ENCODE assay signal across 9 mouse cellular contexts in genomic region chr16:63863181-63863580, GRCm38 (mm10). TPM values are rescaled to one million over a fixed set of nuclear protein-coding genes. Genes with fewer than 3 reads are reported as not detected.
DNase-seq lines count a peak whose midpoint lies in the region; ATAC-seq and TF ChIP-seq lines count a peak whose summit lies in the region.
"Had no signal": no experiment of that assay in that cellular context is flagged by ENCODE, and none has a peak within 500 bp of the region (broad histone marks: within the 10 kb centered on the region; RNA-seq: fewer than 3 reads in every experiment).

No protein-coding gene starts in this region.

- peaks cover 9% of the 10 kb centered on the region; the same call in 1 of the 2 replicates for H3K4me1 ChIP-seq in heart, embryonic 15.5 days (replicated peaks)
- H3K4me1 ChIP-seq in heart, adult 2 months (ENCODE audit: control insufficient read depth, insufficient read depth, low read length): no peaks in the 10 kb centered on the region
- peaks cover 4% of the 10 kb centered on the region; the same call in 1 of the 2 replicates for H3K4me1 ChIP-seq in forebrain, embryonic 12.5 days
- H3K4me1 ChIP-seq in limb, embryonic 10.5 days: peaks cover 32% of the 10 kb centered on the region

- no peaks in the 10 kb centered on the region for H3K9me3 ChIP-seq in heart, embryonic 15.5 days (replicated peaks)
- H3K9me3 ChIP-seq in forebrain, embryonic 12.5 days: no peaks in the 10 kb centered on the region
- no peaks in the 10 kb centered on the region for H3K9me3 ChIP-seq in limb, embryonic 10.5 days (replicated peaks)

- peak overlapping the region; percentile 40; the same call in 1 of the 2 replicates for H3K9ac ChIP-seq in heart, embryonic 15.5 days
- H3K9ac ChIP-seq in heart, adult 2 months (ENCODE audit: low read depth, low read length): no peak overlapping the region
- H3K9ac ChIP-seq in forebrain, embryonic 12.5 days: peak overlapping the region; percentile 41

- no peak overlapping the region for H3K27ac ChIP-seq in heart, embryonic 15.5 days
- H3K27ac ChIP-seq in heart, adult 2 months: no peak overlapping the region
- peak overlapping the region; percentile 72 for H3K27ac ChIP-seq in forebrain, embryonic 12.5 days
- H3K27ac ChIP-seq in limb, embryonic 10.5 days: no peak overlapping the region

- intact Hi-C loops in heart, adult 2 months (cut with DNase I): no loop called here

- WGBS in heart, embryonic 15.5 days: 5% methylated on average over 12 of the region's 12 CpGs
- 21% methylated on average over 12 of the region's 12 CpGs for WGBS in heart, adult 2 months
- under 1% methylated on average over 12 of the region's 12 CpGs for WGBS in forebrain, embryonic 12.5 days
- under 1% methylated on average over 12 of the region's 12 CpGs for WGBS in limb, embryonic 10.5 days

- H3K27me3 ChIP-seq in heart, embryonic 15.5 days: no peaks in the 10 kb centered on the region
- peaks cover 2% of the 10 kb centered on the region; the same call in 1 of the 2 replicates for H3K27me3 ChIP-seq in heart, adult 2 months (ENCODE audit: control insufficient read depth, insufficient read depth, low read length)
- H3K27me3 ChIP-seq in forebrain, embryonic 12.5 days: peaks cover 13% of the 10 kb centered on the region
- peaks cover 58% of the 10 kb centered on the region for H3K27me3 ChIP-seq in limb, embryonic 10.5 days (ENCODE audit: low read depth, poor library complexity, severe bottlenecking)
- H3K27me3 ChIP-seq: CH12.LX had no signal

- TF ChIP-seq POLR2A in heart, adult 2 months (IDR thresholded peaks at IDR 0.05; ENCODE audit: insufficient read depth, low read depth, low read length): no peak

- no peak for TF ChIP-seq CTCF in heart, adult 2 months (IDR thresholded peaks at IDR 0.05)

- no peak for DNase-seq in heart, adult 2 months
- peak; percentile 24 for DNase-seq in cerebellum, adult 11 months
- DNase-seq in limb, embryonic 10.5 days (ENCODE audit: low spot score): peak; percentile 66
- peak; percentile 64 for DNase-seq in retina, embryonic 14.5 days (ENCODE audit: low spot score)
- no peak for DNase-seq in ovary, postnatal 36 days (ENCODE audit: low spot score)
- no peak for DNase-seq in testis, postnatal 10 days (ENCODE audit: low spot score)

- no peak for ATAC-seq in heart, embryonic 15.5 days (replicated peaks; ENCODE audit: insufficient number of reproducible peaks, insufficient read depth, low FRiP score, low read depth)
- ATAC-seq in forebrain, embryonic 12.5 days (ENCODE audit: low FRiP score): peak; percentile 75

- peak overlapping the region; percentile 58 for H3K4me3 ChIP-seq in heart, embryonic 15.5 days
- H3K4me3 ChIP-seq in heart, adult 2 months: no peak overlapping the region; the same call in none of the 2 replicates
- H3K4me3 ChIP-seq in forebrain, embryonic 12.5 days (replicated peaks): peak overlapping the region; percentile 59
- peak overlapping the region; percentile 56 for H3K4me3 ChIP-seq in limb, embryonic 10.5 days

- no peak for TF ChIP-seq EP300 in heart, adult 2 months (IDR thresholded peaks at IDR 0.05; ENCODE audit: insufficient read depth, low read depth, low read length)

- H3K79me2 ChIP-seq in heart, adult 2 months (replicated peaks; ENCODE audit: control insufficient read depth, insufficient read depth, low read length): no peaks in the 10 kb centered on the region

- peak overlapping the region; percentile 79 for H3K4me2 ChIP-seq in heart, embryonic 15.5 days
- H3K4me2 ChIP-seq in forebrain, embryonic 12.5 days: peak overlapping the region; percentile 71

- no peaks in the 10 kb centered on the region for H3K36me3 ChIP-seq in heart, embryonic 15.5 days
- no peaks in the 10 kb centered on the region for H3K36me3 ChIP-seq in heart, adult 2 months (ENCODE audit: control insufficient read depth, insufficient read depth, low read length)
- H3K36me3 ChIP-seq in forebrain, embryonic 12.5 days (replicated peaks): no peaks in the 10 kb centered on the region
- no peaks in the 10 kb centered on the region for H3K36me3 ChIP-seq in limb, embryonic 10.5 days

RNA-seq across cellular contexts. Expression of gene Epha3, which starts 0.8 kb away (rescaled TPM):
- polyA plus RNA-seq in heart, embryonic 15.5 days (2015; fragmentation: Nextera tagmentation; extraction: Ambion mirVana): 7.8 and 12.4 TPM in 2 replicates
- under 1 TPM; 0.44 to 0.48 TPM for total RNA-seq in heart, adult 2 months (2021)
- polyA plus RNA-seq in heart, adult 2 months (2012; rRNA removed): 0.39 and 0.47 TPM in 2 replicates
- 77.3 and 86.8 TPM in 2 replicates for polyA plus RNA-seq in forebrain, embryonic 12.5 days (2016; fragmentation: Nextera tagmentation; extraction: Ambion mirVana)
- 10.4 and 14.2 TPM in 2 replicates for polyA plus RNA-seq in limb, embryonic 10.5 days (2016; fragmentation: Nextera tagmentation; extraction: Ambion mirVana)
- total RNA-seq: CH12.LX had no signal

Comparison
In these comparisons a context has a peak if more than half of its experiments do, and no peak if none do; other contexts are left out.
1. DNase-seq: peak in cerebellum, adult 11 months (single experiment), limb, embryonic 10.5 days (single experiment) and retina, embryonic 14.5 days (single experiment); none in heart, adult 2 months (0 of 2), ovary, postnatal 36 days (single experiment) and testis, postnatal 10 days (single experiment).